Mouse (Mus musculus) heart, embryonic 15.5 days (tissue): ENCODE measurements around the gene Wdr48. TPM values are rescaled to one million over a fixed set of nuclear protein-coding genes. Genes with fewer than 3 reads are reported as not detected.

Experiments used
- ATAC-seq: fragments of 200-750 bp; cut with Nextera tagmentation; replicated peaks from 2 replicates; pipeline ENCODE4 v1.8.0; 2017; ENCODE audit warnings: low read depth, moderate TSS enrichment; ENCODE audit not compliant: insufficient number of reproducible peaks, insufficient read depth, low FRiP score
- H3K27ac ChIP-seq: fragments of 300-500 bp; sonication (generic); 2 replicates; pipeline ENCODE4 v1.5.1; 2015; ENCODE audit warnings: mild to moderate bottlenecking, inconsistent platforms
- H3K27me3 ChIP-seq: fragments of 300-500 bp; sonication (generic); 2 replicates; pipeline ENCODE4 v1.6.1; 2015; ENCODE audit warnings: inconsistent platforms
- H3K36me3 ChIP-seq: fragments of 300-500 bp; sonication (generic); 2 replicates; pipeline ENCODE4 v1.6.1; 2015; ENCODE audit warnings: mild to moderate bottlenecking, inconsistent platforms
- H3K4me1 ChIP-seq: fragments of 300-500 bp; sonication (generic); replicated peaks from 2 replicates; pipeline ENCODE4 v1.6.1; 2015; ENCODE audit warnings: inconsistent platforms
- H3K4me2 ChIP-seq: fragments of 300-500 bp; sonication (generic); 2 replicates; pipeline ENCODE4 v1.6.1; 2015; ENCODE audit warnings: inconsistent platforms, mild to moderate bottlenecking, moderate library complexity
- H3K4me3 ChIP-seq: fragments of 300-500 bp; sonication (generic); 2 replicates; pipeline ENCODE4 v1.5.1; 2015; ENCODE audit warnings: mild to moderate bottlenecking, inconsistent platforms
- H3K9ac ChIP-seq: fragments of 300-500 bp; sonication (generic); 2 replicates; pipeline ENCODE4 v1.6.1; 2015; ENCODE audit warnings: mild to moderate bottlenecking, inconsistent platforms
- H3K9me3 ChIP-seq: fragments of 300-500 bp; sonication (generic); replicated peaks from 2 replicates; pipeline ENCODE4 v1.6.1; 2016; ENCODE audit warnings: inconsistent platforms
- whole genome bisulfite sequencing: fragments of 180-500 bp; shearing (Covaris S2); methylation state at CpG from one replicate; pipeline ENCODE4 v1.1.7; 2015; ENCODE audit warnings: mixed read lengths; 5-methylcytosine and 5-hydroxymethylcytosine counted together
- polyA plus RNA-seq: library from polyadenylated mRNA; unstranded; fragments of >200 nt; fragmentation: Nextera tagmentation; extraction: Ambion mirVana; gene quantifications from 2 replicates; pipeline ENCODE4 v1.2.1, GENCODE M21; 2015

Gene Wdr48
- polyA plus RNA-seq, 1 experiment from 2014 or later: 31.5 TPM

DNA sequence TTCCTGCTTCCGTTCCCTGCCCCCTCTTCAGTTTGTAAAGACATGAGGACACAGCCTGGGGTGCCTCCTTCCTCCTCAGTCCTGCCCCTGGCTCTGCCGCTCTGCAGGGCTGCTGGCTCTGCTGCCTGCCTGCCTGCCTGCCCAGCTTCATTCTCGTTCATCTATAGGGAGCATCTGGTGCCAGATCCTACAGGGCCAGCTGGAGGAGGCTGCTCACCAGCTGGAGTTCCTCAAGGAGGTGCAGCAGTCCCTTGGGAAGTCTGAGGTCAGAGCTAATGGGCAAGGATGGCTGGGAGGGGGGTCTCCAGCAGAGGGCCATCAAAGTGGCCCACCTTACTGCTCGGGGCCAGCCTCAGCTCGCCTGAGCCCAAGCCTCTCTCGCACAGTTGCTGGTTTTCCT is 55.8 kb downstream of the Wdr48 start:
- H3K4me1 ChIP-seq: no peaks in the 10 kb centered on the region
- H3K27me3 ChIP-seq: no peaks in the 10 kb centered on the region
- no peaks in the 10 kb centered on the region for H3K9me3 ChIP-seq
- H3K36me3 ChIP-seq: no peaks in the 10 kb centered on the region
- no peak overlapping the region for H3K27ac ChIP-seq
- H3K4me3 ChIP-seq: no peak overlapping the region
- no peak for ATAC-seq
- 54% methylated on average over 6 of the region's 6 CpGs for WGBS
- H3K4me2 ChIP-seq: no peak overlapping the region
- H3K9ac ChIP-seq: no peak overlapping the region

DNA sequence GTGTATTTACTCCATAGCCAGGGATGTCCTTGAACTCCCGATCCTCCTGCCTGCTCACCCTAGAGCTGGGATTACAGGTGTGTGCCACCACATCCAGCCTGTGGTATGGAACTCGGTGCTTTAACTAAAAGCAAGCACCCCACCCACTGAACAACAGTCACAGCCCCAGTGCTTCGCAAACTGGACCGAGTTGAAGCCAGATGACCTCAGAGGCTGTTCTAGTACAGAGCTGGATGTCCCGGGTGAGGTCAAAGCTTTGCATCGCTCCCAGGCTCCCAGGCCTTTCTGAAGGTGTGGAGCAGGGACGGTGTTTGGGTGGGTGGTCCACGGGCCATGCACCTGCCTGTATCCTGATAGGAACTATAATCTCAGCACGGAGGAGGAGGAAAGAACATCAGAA is 56.7 kb downstream of the Wdr48 start:
- Histone ChIP-seq H3K27ac (no peak overlapping the region), H3K36me3 (no peaks in the 10 kb centered on the region), H3K27me3 (no peaks in the 10 kb centered on the region), H3K4me1 (no peaks in the 10 kb centered on the region), H3K9me3 (no peaks in the 10 kb centered on the region), H3K9ac (no peak overlapping the region), H3K4me2 (no peak overlapping the region), H3K4me3 (no peak overlapping the region)
- 80% methylated on average over 9 of the region's 9 CpGs for WGBS
- no peak for ATAC-seq

DNA sequence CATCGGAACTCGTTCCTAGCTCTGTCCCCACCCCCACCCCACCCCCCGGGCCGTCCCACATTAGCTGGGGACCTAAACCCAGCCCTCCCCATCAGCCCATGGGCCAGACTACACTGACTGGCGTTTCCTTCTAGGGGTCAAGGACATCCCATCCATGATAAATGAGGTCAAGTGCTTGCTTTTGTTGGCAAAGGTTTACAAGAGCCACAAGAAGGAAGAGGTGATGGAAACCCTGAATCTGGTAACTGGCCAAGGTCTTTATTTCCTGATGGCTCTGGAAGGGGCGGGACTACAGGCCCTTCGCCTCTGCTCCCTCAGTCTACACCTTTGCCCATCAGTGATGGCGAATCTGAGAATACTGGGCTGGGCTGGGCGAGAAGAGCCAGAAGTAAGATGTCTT is 64.2 kb downstream of the Wdr48 start:
- no peak for ATAC-seq
- peaks cover 16% of the 10 kb centered on the region for H3K4me1 ChIP-seq
- no peaks in the 10 kb centered on the region for H3K9me3 ChIP-seq
- no peak overlapping the region for H3K9ac ChIP-seq
- 61% methylated on average over 9 of the region's 9 CpGs for WGBS
- H3K36me3 ChIP-seq: no peaks in the 10 kb centered on the region
- H3K27ac ChIP-seq: no peak overlapping the region
- H3K4me2 ChIP-seq: no peak overlapping the region
- H3K27me3 ChIP-seq: no peaks in the 10 kb centered on the region
- H3K4me3 ChIP-seq: no peak overlapping the region

- Histone ChIP-seq H3K36me3 (no peaks in the 10 kb centered on the region), H3K4me1 (peaks cover 19% of the 10 kb centered on the region), H3K4me3 (no peak overlapping the region), H3K9me3 (no peaks in the 10 kb centered on the region), H3K27ac (no peak overlapping the region), H3K9ac (no peak overlapping the region), H3K4me2 (no peak overlapping the region; the same call in 1 of the 2 replicates), H3K27me3 (no peaks in the 10 kb centered on the region)
- ATAC-seq: no peak
- WGBS: 54% methylated on average over 4 of the region's 4 CpGs
Observed at GRCm38 (mm10) chr9:119962216-119962615, 67.5 kb downstream of the Wdr48 start.

DNA sequence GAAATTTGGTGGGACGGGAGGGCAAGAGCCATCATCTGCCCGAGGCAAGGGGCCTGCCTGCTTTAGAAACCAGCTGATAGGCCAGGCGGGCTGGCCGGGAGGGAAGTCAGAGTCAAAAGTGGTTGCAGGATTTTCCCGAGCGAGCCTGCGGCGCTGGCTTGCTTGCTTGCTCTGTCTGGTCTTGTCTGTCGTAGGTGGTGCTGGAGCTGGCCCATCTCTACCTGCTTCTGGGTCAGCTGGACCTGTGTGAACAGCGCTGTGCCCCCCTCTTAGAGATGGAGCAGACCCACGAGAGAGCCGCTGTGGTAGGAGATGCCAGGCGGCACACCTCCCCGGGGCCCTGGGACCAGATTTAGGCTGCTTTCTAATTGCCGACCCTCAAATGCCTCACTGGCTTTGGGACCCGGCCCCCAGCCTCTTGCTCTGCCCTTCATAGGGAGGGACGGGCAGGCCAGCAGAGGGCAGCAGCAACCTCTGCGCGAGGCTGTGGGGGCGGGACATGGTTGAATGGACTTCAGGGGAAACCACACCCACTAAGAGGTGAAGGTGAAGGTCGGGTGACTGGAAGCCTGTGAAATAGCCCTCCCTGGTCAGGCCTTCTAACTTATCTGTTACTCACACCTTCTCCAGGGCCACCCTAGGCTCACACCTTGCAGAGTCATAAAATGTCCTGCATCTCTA is 68.4 kb downstream of the Wdr48 start:
- Histone ChIP-seq H3K9ac (peak overlapping the region; percentile 38; the same call in 1 of the 2 replicates), H3K27ac (peak overlapping the region; percentile 49), H3K27me3 (no peaks in the 10 kb centered on the region), H3K36me3 (no peaks in the 10 kb centered on the region), H3K4me3 (peak overlapping the region; percentile 33), H3K4me1 (peaks cover 19% of the 10 kb centered on the region), H3K4me2 (peak overlapping the region; percentile 60), H3K9me3 (no peaks in the 10 kb centered on the region)
- WGBS: 12% methylated on average over 21 of the region's 21 CpGs
- ATAC-seq: peak; percentile 67

DNA sequence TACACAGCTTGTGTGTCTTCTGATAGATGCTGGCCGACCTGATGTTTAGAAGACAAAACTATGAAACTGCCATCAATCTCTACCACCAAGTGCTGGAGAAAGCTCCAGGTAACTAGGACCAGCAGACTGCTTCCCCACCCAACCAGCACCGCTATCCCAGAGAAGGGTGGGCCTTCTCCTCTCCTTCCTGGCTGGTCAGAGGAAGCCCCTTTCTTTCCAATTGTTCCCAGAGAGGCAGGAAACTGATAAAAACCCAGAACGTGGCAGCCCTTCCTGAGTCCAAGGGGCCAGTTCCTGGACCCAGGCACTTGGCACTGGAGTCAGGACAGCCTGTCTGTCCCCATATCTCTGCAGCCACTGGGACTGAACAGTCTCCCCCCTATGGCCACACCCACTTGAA is 69.5 kb downstream of the Wdr48 start:
- peaks cover 22% of the 10 kb centered on the region for H3K4me1 ChIP-seq
- no peak overlapping the region for H3K4me2 ChIP-seq
- ATAC-seq: no peak; the same call in 1 of the 2 replicates
- H3K4me3 ChIP-seq: no peak overlapping the region
- no peak overlapping the region for H3K9ac ChIP-seq
- peak overlapping the region; percentile 69 for H3K27ac ChIP-seq
- no peaks in the 10 kb centered on the region for H3K27me3 ChIP-seq
- H3K36me3 ChIP-seq: no peaks in the 10 kb centered on the region
- WGBS: 61% methylated on average over 3 of the region's 3 CpGs
- no peaks in the 10 kb centered on the region for H3K9me3 ChIP-seq

DNA sequence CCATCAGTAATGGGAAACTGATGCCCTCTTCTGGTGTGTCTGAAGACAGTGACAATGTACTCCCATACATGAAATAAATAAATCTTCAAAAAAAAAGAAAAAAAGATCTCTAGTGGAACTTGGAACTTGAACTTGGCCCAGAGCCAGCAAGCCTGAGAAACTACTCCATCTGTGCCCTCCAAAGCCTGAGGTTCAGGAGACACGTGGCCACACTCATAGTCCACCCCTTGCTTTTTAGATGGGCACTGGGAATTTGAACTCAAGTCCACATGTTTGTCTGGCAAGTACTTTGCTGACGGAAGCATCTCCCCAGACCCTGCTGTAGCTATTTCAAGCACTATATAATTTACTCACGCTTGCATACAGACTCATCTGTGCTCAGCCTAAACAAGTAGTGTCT is 70.5 kb downstream of the Wdr48 start:
- 65% methylated on average over 3 of the region's 3 CpGs for WGBS
- Histone ChIP-seq H3K9me3 (no peaks in the 10 kb centered on the region), H3K27ac (no peak overlapping the region), H3K4me3 (no peak overlapping the region), H3K27me3 (no peaks in the 10 kb centered on the region), H3K9ac (no peak overlapping the region), H3K36me3 (no peaks in the 10 kb centered on the region), H3K4me2 (no peak overlapping the region), H3K4me1 (peaks cover 26% of the 10 kb centered on the region)
- no peak for ATAC-seq

GRCm38 (mm10) chr9:119966221-119966910 is 71.7 kb downstream of the Wdr48 start:
- Histone ChIP-seq H3K27ac (no peak overlapping the region), H3K9me3 (no peaks in the 10 kb centered on the region), H3K27me3 (no peaks in the 10 kb centered on the region), H3K4me1 (peaks cover 38% of the 10 kb centered on the region), H3K4me3 (no peak overlapping the region), H3K9ac (no peak overlapping the region), H3K4me2 (no peak overlapping the region), H3K36me3 (0 out of 2 replicates have a peak, but pooled peaks cover under 1% of the 10 kb centered on the region)
- 86% methylated on average over 26 of the region's 26 CpGs for WGBS
- no peak for ATAC-seq

DNA sequence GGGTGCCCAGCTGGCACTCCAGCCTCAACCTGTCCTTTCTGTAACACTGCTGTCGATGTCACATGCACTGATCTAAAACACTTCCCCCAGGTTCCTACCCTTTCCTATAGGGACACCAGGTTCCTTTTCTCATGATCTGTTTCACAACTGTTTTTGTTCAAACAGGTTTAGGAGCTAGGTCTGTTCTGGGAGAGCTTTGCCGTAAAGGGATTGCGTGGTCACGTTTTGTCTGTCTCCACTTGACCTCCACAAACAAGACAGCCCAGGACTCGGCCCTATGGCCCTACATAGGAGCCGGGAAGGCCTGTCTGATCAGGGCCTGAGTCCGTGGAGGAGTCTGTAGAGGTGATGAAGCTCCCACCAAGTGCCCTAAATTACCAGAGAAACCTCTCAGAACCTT is 75.1 kb downstream of the Wdr48 start:
- H3K27ac ChIP-seq: no peak overlapping the region
- no peak for ATAC-seq
- H3K9ac ChIP-seq: no peak overlapping the region
- H3K4me1 ChIP-seq: peaks cover 20% of the 10 kb centered on the region
- H3K4me3 ChIP-seq: no peak overlapping the region
- H3K27me3 ChIP-seq: no peaks in the 10 kb centered on the region
- WGBS: 74% methylated on average over 7 of the region's 7 CpGs
- H3K4me2 ChIP-seq: no peak overlapping the region
- H3K9me3 ChIP-seq: no peaks in the 10 kb centered on the region
- peaks cover 35% of the 10 kb centered on the region; the same call in 1 of the 2 replicates for H3K36me3 ChIP-seq

DNA sequence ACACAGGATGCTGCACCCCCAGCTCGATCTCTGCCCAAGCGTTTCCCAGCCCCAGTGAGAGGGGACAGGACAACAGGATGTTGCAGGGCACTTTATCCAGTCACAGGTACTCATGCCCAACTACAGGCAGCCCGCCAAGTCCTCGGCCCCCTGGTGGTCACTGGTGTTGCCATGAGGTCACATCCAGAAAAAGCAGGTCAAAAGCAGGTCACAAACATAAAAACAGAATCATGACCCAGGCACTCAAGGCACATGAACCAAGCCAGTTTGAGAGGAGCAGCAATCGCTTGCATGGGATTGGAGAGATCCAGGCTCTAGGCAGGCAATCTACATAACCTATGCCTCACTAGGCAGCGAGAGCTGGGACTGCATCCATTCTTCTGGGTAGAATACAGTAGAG is 75.5 kb downstream of the Wdr48 start:
- peak overlapping the region; percentile 44 for H3K27ac ChIP-seq
- WGBS: 26% methylated on average over 6 of the region's 6 CpGs
- H3K4me3 ChIP-seq: no peak overlapping the region
- H3K27me3 ChIP-seq: no peaks in the 10 kb centered on the region
- no peak; the same call in 1 of the 2 replicates for ATAC-seq
- H3K4me1 ChIP-seq: peaks cover 20% of the 10 kb centered on the region
- H3K9ac ChIP-seq: no peak overlapping the region
- no peak overlapping the region for H3K4me2 ChIP-seq
- H3K9me3 ChIP-seq: no peaks in the 10 kb centered on the region
- peaks cover 40% of the 10 kb centered on the region; the same call in 1 of the 2 replicates for H3K36me3 ChIP-seq

DNA sequence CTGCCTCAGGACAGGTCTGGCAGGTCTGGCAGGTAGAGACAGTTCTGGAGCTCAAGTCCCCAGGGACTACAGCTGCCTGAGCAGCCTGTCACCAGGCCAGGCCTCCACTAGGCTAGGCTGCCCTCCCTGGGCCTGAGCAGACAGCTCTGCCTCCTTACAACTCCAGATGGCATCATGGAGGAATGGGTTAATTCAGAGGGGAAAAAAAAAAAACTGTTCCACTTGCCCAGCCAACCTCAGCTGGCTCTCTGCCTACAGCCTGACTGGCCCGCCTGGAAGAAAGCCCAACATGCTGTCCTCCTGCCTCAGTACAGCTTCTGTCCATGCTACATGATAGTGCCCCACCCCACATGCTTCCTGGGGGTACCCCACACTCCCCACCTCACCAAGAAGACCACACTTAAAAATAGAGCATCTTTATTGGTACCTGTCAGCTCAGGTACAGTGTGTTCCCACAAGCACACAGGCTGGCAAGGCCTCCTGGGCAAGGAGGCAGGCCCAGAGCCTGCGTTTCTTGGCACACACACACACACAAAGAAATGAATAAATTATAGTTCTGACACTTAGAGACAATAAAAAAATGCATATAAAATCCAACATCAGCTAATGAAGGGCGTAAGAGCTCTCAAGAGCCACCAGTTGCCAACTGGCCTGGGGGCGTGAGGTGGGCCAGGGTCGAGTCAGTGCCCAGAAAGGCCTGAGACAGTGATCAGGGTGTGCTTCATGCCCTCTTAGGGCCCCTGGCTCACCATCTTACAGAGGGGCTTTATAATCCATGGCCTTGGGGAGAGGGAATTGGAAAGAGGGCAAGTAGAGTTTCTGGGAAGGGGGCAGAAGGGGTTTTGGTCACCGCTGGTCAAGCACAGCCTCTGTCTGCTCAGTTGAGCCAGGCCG is 76.3 kb downstream of the Wdr48 start:
- H3K9ac ChIP-seq: no peak overlapping the region
- no peak overlapping the region for H3K4me2 ChIP-seq
- peaks cover 43% of the 10 kb centered on the region; the same call in 1 of the 2 replicates for H3K36me3 ChIP-seq
- WGBS: 74% methylated on average over 7 of the region's 7 CpGs
- H3K4me1 ChIP-seq: peaks cover 20% of the 10 kb centered on the region
- no peak overlapping the region for H3K4me3 ChIP-seq
- no peak for ATAC-seq
- peak overlapping the region; percentile 44 for H3K27ac ChIP-seq
- H3K9me3 ChIP-seq: no peaks in the 10 kb centered on the region
- H3K27me3 ChIP-seq: no peaks in the 10 kb centered on the region
